Mouse (Mus musculus) MEL (cell line): ENCODE data around the gene Nisch. TPM values are rescaled to one million over a fixed set of nuclear protein-coding genes. Genes with fewer than 3 reads are reported as not detected.
A peak's percentile ranks its signal among the peaks of the same experiment; 100 is the strongest.

Experiments
- DNase-seq: peaks from one replicate; pipeline ENCODE4 v3.0.0; 2011; ENCODE audit warnings: low read depth, low spot score
- H3K27ac ChIP-seq: 2 replicates; pipeline ENCODE4 v1.5.1; 2012; ENCODE audit warnings: low read depth, mild to moderate bottlenecking, control low read depth, low read length, moderate library complexity; ENCODE audit not compliant: control insufficient read depth
- H3K27me3 ChIP-seq, 2 experiments: fragments of 150-350 bp in 1 of 2; sonication (generic) in 1 of 2; 2 replicates each; pipeline ENCODE4 v1.6.1; 2012; ENCODE audit warnings: low read length in 2 of 2, mild to moderate bottlenecking in 2 of 2, improper control_type of control experiment in 1 of 2, moderate library complexity in 1 of 2; ENCODE audit not compliant: insufficient read depth in 2 of 2, control insufficient read depth in 1 of 2
- H3K36me3 ChIP-seq, 2 experiments: 2 replicates each; pipeline ENCODE4 v1.6.1; 2012 to 2014; ENCODE audit warnings: low read length in 2 of 2, improper control_type of control experiment in 1 of 2, inconsistent platforms in 1 of 2, mild to moderate bottlenecking in 1 of 2; ENCODE audit not compliant: insufficient read depth in 2 of 2, control insufficient read depth in 1 of 2
- H3K4me1 ChIP-seq, 2 experiments: fragments of 150-350 bp in 1 of 2; sonication (generic) in 1 of 2; 2 replicates each; pipeline ENCODE4 v1.6.1; 2012; ENCODE audit warnings: low read length in 2 of 2, improper control_type of control experiment in 1 of 2, mild to moderate bottlenecking in 1 of 2; ENCODE audit not compliant: insufficient read depth in 2 of 2, control insufficient read depth in 1 of 2
- H3K4me3 ChIP-seq, 2 experiments: fragments of 150-350 bp in 1 of 2; sonication (generic) in 1 of 2; 2 replicates each; pipeline ENCODE4 v1.5.1; 2012; ENCODE audit warnings: low read depth in 2 of 2, low read length in 2 of 2, mild to moderate bottlenecking in 2 of 2, moderate library complexity in 2 of 2, control low read depth in 1 of 2, improper control_type of control experiment in 1 of 2; ENCODE audit not compliant: control insufficient read depth in 1 of 2, insufficient read depth in 1 of 2
- H3K79me2 ChIP-seq: 2 replicates; pipeline ENCODE4 v1.6.1; 2012; ENCODE audit warnings: mild to moderate bottlenecking, low read length, moderate library complexity; ENCODE audit not compliant: control insufficient read depth, poor library complexity, insufficient read depth
- H3K9ac ChIP-seq: 2 replicates; pipeline ENCODE4 v1.6.1; 2012; ENCODE audit warnings: low read depth, mild to moderate bottlenecking, control low read depth, low read length, moderate library complexity; ENCODE audit not compliant: control insufficient read depth, poor library complexity, severe bottlenecking
- H3K9me3 ChIP-seq: fragments of 150-350 bp; sonication (generic); replicated peaks from 2 replicates; pipeline ENCODE4 v1.6.1; 2012; ENCODE audit warnings: mild to moderate bottlenecking, low read length, improper control_type of control experiment, moderate library complexity; ENCODE audit not compliant: insufficient read depth
- CHD1 ChIP-seq: IDR thresholded peaks from 2 replicates; pipeline ENCODE4 v1.6.1; 2012; ENCODE audit warnings: low read depth, mild to moderate bottlenecking, inconsistent platforms, low read length, improper control_type of control experiment
- E2F4 ChIP-seq: IDR thresholded peaks from 2 replicates; pipeline ENCODE4 v1.6.1; 2011; ENCODE audit warnings: low read depth, low read length, improper control_type of control experiment, borderline replicate concordance
- ELF1 ChIP-seq: IDR thresholded peaks from 2 replicates; pipeline ENCODE4 v1.6.1; 2014; ENCODE audit warnings: low read depth, mild to moderate bottlenecking, inconsistent platforms, low read length, improper control_type of control experiment, moderate library complexity
- EP300 ChIP-seq, 2 experiments: IDR thresholded peaks; 2 replicates each; pipeline ENCODE4 v1.6.1; 2011; ENCODE audit warnings: improper control_type of control experiment in 2 of 2, low read length in 2 of 2, low read depth in 1 of 2, mild to moderate bottlenecking in 1 of 2
- GATA1 ChIP-seq: IDR thresholded peaks from 2 replicates; pipeline ENCODE4 v1.6.1; 2011; ENCODE audit warnings: low read depth, low read length, improper control_type of control experiment
- HCFC1 ChIP-seq: IDR thresholded peaks from 2 replicates; pipeline ENCODE4 v1.6.1; 2012; ENCODE audit warnings: low read depth, mild to moderate bottlenecking, inconsistent platforms, low read length, improper control_type of control experiment, moderate library complexity
- MAFK ChIP-seq: IDR thresholded peaks from 2 replicates; pipeline ENCODE4 v1.6.1; 2011; ENCODE audit warnings: low read depth, mild to moderate bottlenecking, low read length, improper control_type of control experiment, borderline replicate concordance
- MAZ ChIP-seq: IDR thresholded peaks from 2 replicates; pipeline ENCODE4 v1.6.1; 2012; ENCODE audit warnings: low read depth, mild to moderate bottlenecking, inconsistent platforms, low read length, improper control_type of control experiment
- MEF2A ChIP-seq: IDR thresholded peaks from 2 replicates; pipeline ENCODE4 v1.6.1; 2014; ENCODE audit warnings: low read depth, mild to moderate bottlenecking, inconsistent platforms, low read length, improper control_type of control experiment; ENCODE audit not compliant: poor library complexity, insufficient replicate concordance, severe bottlenecking; ENCODE audit errors: extremely low read depth
- NELFE ChIP-seq: IDR thresholded peaks from 2 replicates; pipeline ENCODE4 v1.6.1; 2011; ENCODE audit warnings: low read depth, low read length, improper control_type of control experiment
- NRF1 ChIP-seq: IDR thresholded peaks from 2 replicates; pipeline ENCODE4 v1.6.1; 2014; ENCODE audit warnings: low read depth, mild to moderate bottlenecking, inconsistent platforms, low read length, improper control_type of control experiment, moderate library complexity; ENCODE audit not compliant: poor library complexity, insufficient read depth, severe bottlenecking
- RCOR1 ChIP-seq: IDR thresholded peaks from 2 replicates; pipeline ENCODE4 v1.6.1; 2012; ENCODE audit warnings: low read depth, mild to moderate bottlenecking, inconsistent platforms, low read length, improper control_type of control experiment
- SMC3 ChIP-seq: IDR thresholded peaks from 2 replicates; pipeline ENCODE4 v1.6.1; 2011; ENCODE audit warnings: low read depth, low read length, improper control_type of control experiment
- TAL1 ChIP-seq: IDR thresholded peaks from 2 replicates; pipeline ENCODE4 v1.6.1; 2012; ENCODE audit warnings: mild to moderate bottlenecking, inconsistent platforms, low read length, moderate library complexity, mixed read lengths
- TCF12 ChIP-seq: IDR thresholded peaks from 2 replicates; pipeline ENCODE4 v1.6.1; 2014; ENCODE audit warnings: low read depth, mild to moderate bottlenecking, inconsistent platforms, low read length, improper control_type of control experiment, moderate library complexity
- UBTF ChIP-seq: IDR thresholded peaks from 2 replicates; pipeline ENCODE4 v1.6.1; 2012; ENCODE audit warnings: low read depth, mild to moderate bottlenecking, inconsistent platforms, low read length, improper control_type of control experiment, moderate library complexity, borderline replicate concordance; ENCODE audit not compliant: insufficient read depth
- ZMIZ1 ChIP-seq: IDR thresholded peaks from 2 replicates; pipeline ENCODE4 v1.6.1; 2012; ENCODE audit warnings: low read depth, mild to moderate bottlenecking, inconsistent platforms, low read length, improper control_type of control experiment, moderate library complexity
- ZNF384 ChIP-seq: IDR thresholded peaks from 2 replicates; pipeline ENCODE4 v1.6.1; 2012; ENCODE audit warnings: low read depth, mild to moderate bottlenecking, inconsistent platforms, low read length, improper control_type of control experiment
- polyA plus RNA-seq, 2 experiments: library from polyadenylated mRNA; stranded (reverse) in 1 of 2; unstranded in 1 of 2; fragments of >175 nt in 1 of 2; fragments of >200 nt in 1 of 2; gene quantifications; 2 replicates each; pipeline versions ENCODE4 v1.2.1 to v1.2.4; 2012; ENCODE audit warnings: low replicate concordance in 2 of 2, low read depth in 1 of 2; ENCODE audit not compliant: insufficient read length in 2 of 2, insufficient read depth in 1 of 2, missing spikeins in 1 of 2
- total RNA-seq: library from RNA; depleted of rRNA; stranded (reverse); fragments of 300-350 nt; gene quantifications from 2 replicates; pipeline ENCODE4 v1.2.3, GENCODE M21; 2012

Nisch gene
- total and polyA plus RNA-seq, 3 experiments, result 53.0 to 154 TPM; not detected in 1

DNA sequence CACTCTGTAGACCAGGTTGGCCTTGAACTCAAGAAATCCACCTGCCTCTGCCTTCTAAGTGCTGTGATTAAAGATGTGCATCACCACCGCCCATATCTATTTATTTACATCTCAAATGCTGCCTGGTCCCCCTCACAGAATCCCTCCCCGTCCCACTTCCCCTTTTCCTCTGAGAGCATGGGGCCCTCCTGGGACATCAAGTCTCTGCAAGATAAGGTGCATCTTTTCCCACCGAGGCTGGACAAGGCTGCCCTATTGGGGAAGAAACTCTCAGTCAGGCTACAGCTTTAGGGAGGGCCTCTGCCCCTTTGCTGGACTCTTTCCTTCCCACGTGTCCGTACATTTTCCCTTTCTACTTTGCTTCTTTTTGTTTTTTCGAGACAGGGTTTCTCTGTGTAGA is 47.2 kb downstream of the Nisch start:
- Histone ChIP-seq H3K27ac (no peak overlapping the region), H3K4me1 (peaks cover 0 to 19% of the 10 kb centered on the region in 2 experiments; a peak in 2 of 4 replicates), H3K79me2 (no peaks in the 10 kb centered on the region), H3K36me3 (peaks cover 2 to 8% of the 10 kb centered on the region in 2 experiments; a peak in 3 of 4 replicates), H3K4me3 (no peak overlapping the region), H3K27me3 (no peaks in the 10 kb centered on the region), H3K9ac (no peak overlapping the region), H3K9me3 (no peaks in the 10 kb centered on the region)
- TF ChIP-seq GATA1, result peak; percentile 71
- TF ChIP-seq MAZ, result peak; percentile 47; the same call in 1 of the 2 replicates
- no peak for TF ChIP-seq E2F4
- TF ChIP-seq TCF12, result peak; percentile 44; the same call in 1 of the 2 replicates
- peak; percentile 80 for TF ChIP-seq RCOR1
- TF ChIP-seq ELF1, result no peak
- no peak for TF ChIP-seq UBTF
- peak; percentile 36 to 48; a peak in 2 of 4 replicates for TF ChIP-seq EP300 (IDR thresholded peaks at IDR 0.05; ENCODE audit: low read depth in 1 of 2, low read length in 2 of 2)
- no peak for TF ChIP-seq NELFE
- no peak for TF ChIP-seq ZMIZ1
- peak; percentile 82 for DNase-seq

DNA sequence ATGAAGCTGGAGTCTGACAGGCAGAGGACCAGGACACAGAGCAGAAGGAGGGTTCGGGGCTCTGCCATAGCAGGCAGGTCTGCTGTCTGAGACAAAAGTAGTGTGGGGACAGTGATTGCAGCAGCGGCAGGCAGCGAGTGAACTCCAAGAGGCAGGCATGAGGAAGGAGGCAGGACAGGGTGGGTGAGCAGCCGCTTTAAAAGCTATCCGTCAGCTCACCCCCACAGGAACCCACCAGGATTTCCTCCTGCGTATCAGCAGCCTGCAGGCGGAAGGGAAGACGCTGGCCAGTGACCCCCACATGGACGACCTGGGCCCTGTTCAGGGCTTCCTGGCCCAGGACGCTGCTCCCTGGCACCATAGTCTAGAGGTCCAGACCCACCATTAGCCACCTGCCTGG is 48.3 kb downstream of the Nisch start, which contains the start of gene Stab1:
TSS of gene Stab1 (minus strand) at position 217 of the 400 bp plus-strand sequence.
- no peak for DNase-seq
- H3K4me1 ChIP-seq, result peaks cover 0 to 25% of the 10 kb centered on the region in 2 experiments
- no peak within 1 kb of the TSS for H3K4me3 ChIP-seq
- peaks cover 0 to 9% of the 10 kb centered on the region in 2 experiments; a peak in 3 of 4 replicates for H3K36me3 ChIP-seq
- H3K79me2 ChIP-seq, result no peaks in the 10 kb centered on the region
- no peaks in the 10 kb centered on the region for H3K9me3 ChIP-seq
- no peak within 1 kb of the TSS for H3K27ac ChIP-seq
- no peak for TF ChIP-seq HCFC1
- TF ChIP-seq E2F4, result no peak
- no peak for TF ChIP-seq MEF2A
- TF ChIP-seq SMC3, result no peak
- TF ChIP-seq TAL1, result no peak
- no peak for TF ChIP-seq ZNF384
- TF ChIP-seq NRF1, result no peak
- TF ChIP-seq MAFK, result no peak
- TF ChIP-seq CHD1, result no peak
- no peaks in the 10 kb centered on the region for H3K27me3 ChIP-seq
- no peak within 1 kb of the TSS for H3K9ac ChIP-seq
